Mouse (Mus musculus) erythroid progenitor cell, adult 5-6 weeks (primary cell): ENCODE measurements around the gene Gadd45gip1. TPM values are rescaled to one million over a fixed set of nuclear protein-coding genes. Genes with fewer than 3 reads are reported as not detected.

ENCODE experiments used
- ATAC-seq: replicated peaks from 2 replicates; pipeline ENCODE4 v1.8.0; 2016; ENCODE audit warnings: moderate number of reproducible peaks, mild to moderate bottlenecking, moderate TSS enrichment, inconsistent platforms; ENCODE audit not compliant: poor library complexity, low FRiP score, severe bottlenecking
- total RNA-seq, 2 experiments: library from RNA; stranded (forward) in 1 of 2; stranded (reverse) in 1 of 2; fragments of 150-400 nt in 1 of 2; fragments of 186-747, 209-891 nt in 1 of 2; gene quantifications; 2 replicates each; pipeline versions ENCODE4 v1.2.3 to v1.2.4; 2015 to 2017; ENCODE audit warnings: low replicate concordance in 2 of 2

Gadd45gip1 gene
- total RNA-seq, 2 experiments from 2014 or later, result 6.7 to 11.3 TPM

- no peak for ATAC-seq
Measured at GRCm38 (mm10) chr8:84845355-84846093, 14.2 kb downstream of the Gadd45gip1 start.

DNA sequence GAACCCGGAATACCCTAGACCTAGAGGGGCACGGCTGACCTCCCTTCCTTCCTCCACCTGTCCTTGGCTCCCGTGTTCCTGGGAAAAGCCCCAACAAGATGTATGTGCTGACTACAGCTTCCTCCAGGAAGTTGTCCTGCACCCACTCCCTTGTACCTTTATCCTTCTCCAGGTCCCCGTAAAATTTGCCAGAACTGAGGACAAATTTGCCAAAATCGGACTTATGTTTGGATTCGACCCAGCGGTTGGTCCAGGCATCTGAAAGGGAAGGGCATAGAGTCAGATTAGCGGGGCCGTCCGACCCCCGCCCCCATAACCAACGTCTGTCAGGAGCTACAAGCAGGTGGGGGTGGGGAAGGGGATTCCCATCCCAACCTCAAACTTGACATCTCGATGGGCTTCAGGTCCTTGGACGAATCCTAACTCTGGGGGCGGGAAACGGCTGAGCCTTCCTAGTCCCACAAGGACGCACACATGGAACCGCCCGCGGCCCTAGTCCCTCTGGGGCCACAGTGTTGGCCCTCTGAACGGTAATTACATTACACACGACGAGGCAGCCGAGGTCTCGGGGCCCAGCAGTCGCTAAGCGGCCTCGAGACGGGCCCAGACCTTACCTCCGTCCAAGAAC is 14.9 kb downstream of the Gadd45gip1 start:
- peak; percentile 27 for ATAC-seq

DNA sequence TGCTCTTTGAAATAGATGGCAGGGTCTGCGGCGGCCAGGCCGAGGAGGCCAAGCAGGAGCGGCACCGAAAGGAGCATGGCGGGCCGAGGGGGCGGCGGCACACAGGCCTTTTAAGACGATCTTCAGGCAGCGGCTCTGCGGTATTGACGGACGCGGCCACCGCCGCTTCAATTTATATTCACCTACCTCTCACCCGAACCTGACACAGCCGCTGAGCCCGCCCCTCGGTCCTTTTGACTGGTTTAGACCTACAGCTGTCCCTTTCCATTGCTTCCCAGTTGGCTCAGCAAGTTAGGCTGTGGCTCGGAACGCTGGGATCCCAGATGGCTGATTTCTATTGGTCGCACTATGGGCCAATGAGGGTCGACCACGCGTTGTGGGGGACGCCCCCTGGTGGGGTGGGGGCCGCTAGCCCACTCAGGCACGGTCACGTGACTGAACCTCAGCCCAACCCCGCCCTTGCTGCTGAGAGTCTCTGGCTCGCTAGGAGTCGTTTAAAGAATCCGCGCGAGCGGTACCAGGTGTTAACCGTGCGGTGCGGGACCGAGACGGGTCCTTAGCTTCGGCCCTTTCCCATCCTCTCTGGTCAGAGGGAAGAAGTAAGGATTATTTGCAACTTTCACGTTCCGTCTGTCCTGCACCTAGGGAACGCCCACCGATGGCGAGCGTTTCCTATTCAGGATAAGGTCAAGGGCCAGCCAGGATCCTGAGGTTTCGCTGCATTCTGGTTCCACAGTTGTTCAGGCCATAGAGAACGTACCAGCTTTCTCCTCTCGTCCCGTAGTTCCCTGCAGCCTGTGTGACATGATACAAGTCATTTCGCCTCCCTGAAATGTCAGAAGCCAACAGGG is 15.6 kb downstream of the Gadd45gip1 start, which contains the start of gene Calr:
Gene Calr, minus strand, starts transcription at position 213 of the 851 bp plus-strand sequence.
- ATAC-seq, result peak; percentile 94

DNA sequence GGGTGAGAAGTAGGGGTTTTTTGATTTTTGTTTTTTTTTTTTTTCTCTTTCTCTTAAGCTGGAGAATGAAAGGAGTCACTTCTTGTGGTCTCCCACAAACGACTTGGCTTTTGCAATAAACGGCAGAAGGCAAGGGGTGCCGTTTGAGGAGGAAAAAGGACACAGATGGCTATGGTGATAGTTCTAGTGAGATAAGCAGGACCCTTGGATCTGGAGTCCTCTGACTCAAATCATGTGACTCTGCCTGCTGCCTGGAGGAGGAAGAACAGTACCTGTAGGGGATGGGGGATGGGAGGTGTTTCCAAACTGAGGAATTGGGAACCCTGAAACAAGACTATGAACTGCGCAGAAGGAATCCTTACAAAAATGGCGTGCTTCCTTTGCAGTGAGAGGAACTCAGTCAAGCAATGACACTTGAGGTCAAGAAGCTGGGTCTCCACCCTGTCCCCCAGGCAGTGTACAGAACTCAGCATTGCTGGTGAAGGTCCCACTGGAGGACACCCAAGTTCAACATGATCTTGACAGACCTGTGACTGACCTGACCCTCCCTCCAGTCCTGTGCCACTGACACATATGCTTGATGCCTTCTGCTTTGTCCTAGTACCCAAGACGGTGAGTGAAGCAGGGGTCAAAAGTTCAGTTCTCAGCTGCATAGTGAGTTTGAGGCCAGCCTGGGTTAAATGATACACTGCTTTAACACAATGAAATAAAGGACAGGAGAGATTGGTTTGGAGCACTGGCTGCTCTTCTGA is 16.5 kb downstream of the Gadd45gip1 start:
- no peak for ATAC-seq

- peak; percentile 43 for ATAC-seq
Measured at GRCm38 (mm10) chr8:84856434-84856833, 25.1 kb downstream of the Gadd45gip1 start.

- ATAC-seq, result peak; percentile 98
Measured at GRCm38 (mm10) chr8:84856864-84857441, 25.6 kb downstream of the Gadd45gip1 start, which contains the start of gene Farsa. TSS of gene Farsa (plus strand) at chr8:84856989.

- ATAC-seq, result peak; percentile 80
Measured at GRCm38 (mm10) chr8:84871376-84872308, 40.3 kb downstream of the Gadd45gip1 start, which contains the start of gene Syce2. TSS of gene Syce2 (plus strand) at chr8:84872111.

GRCm38 (mm10) chr8:84872309-84872965 is 41.1 kb downstream of the Gadd45gip1 start:
- ATAC-seq, result peak; percentile 79

DNA sequence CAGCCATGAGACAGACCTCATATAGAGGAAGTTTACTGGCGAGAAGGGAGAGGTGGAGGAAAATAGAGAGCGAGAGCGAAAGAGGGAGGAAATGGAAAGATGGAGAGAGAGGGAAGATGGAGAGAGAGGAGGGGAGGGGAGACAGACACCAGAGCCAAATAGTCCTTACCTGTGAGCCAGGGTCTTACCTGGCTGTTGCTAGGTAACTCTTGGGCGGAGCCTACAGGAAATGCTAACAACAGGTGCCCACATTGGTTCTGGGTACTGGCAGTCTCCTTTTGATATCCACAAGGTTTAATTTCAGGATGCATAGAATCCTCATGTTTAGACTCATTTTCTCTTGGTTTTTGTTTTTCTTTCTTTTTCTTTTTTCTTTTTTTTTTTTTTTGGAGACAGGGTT is 41.7 kb downstream of the Gadd45gip1 start:
- ATAC-seq, result no peak

DNA sequence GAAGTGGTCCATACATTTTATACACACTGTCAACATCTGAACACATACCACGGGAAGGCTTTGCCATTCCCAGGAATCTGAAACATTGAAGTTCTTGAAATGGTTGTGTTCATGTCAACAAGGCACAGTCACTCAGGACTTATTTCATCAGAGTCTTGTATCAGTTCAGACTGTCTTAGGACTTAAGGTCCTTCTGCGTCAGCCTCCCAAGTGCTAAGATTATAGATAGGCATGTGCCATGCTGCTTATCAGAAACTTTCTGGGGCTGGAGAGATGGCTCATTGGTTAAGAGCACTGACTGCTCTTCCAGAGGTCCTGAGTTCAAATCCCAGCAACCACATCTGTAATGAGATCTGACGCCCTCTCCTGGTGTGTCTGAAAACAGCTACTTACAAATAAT is 43.0 kb downstream of the Gadd45gip1 start:
- ATAC-seq, result no peak

DNA sequence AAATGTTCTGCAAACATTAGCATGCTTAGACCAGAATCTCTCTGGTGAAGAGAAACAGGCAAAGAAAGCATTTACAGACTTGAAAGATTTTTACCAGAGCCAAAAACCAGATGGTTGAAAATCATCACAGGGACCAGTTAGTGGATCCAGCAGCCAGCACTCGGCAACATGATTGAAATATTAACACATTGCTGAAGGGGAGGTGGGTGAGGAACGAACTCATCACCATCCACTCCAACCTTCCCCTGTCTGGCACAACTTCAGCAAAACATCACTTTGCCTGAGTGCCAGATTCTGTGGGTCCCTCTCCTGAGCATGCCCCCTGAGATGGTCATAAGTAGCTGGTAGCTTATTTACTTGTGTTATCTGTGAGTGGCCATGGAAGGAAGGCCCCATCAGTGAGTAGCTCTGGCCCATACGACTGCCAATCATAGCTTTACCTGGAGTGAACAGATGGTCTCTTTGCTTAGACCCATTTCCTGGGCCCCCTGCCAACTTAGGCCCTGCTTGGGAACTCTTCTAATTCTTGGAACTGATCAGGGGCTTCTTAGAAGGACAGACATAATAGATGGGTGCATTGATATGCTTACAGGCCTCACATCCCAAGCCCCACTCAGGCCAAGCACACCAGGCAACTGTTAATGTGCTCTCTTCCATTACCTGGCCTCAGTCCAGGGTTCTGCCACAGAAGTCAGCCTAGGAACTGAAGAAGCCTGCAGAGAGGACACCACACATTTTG is 46.1 kb downstream of the Gadd45gip1 start:
- no peak for ATAC-seq

DNA sequence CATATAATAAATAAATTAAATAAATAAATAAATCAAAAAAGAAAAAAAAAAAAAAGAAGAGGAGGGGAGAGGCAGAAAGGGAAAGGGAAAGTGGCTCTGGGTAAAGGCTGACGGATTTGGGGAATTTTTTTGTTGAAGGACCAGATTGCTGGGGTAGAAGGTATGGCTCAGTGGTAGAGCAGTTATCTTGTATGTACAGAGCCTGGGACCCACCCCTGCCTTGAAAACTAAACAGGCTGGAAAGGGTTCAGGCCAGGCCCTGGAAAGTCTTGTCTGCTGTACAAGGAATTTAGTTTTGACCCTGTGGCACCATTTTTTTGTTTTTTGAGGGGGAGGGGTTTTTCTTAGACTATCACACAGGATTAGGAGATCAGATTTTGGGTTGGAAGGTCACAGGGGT is 47.6 kb downstream of the Gadd45gip1 start:
- peak; percentile 74 for ATAC-seq

- ATAC-seq, result no peak
Measured at GRCm38 (mm10) chr8:84884728-84885127, 53.4 kb downstream of the Gadd45gip1 start.
